ENCODE assay signal across 22 mouse cellular contexts in genomic region chr7:97830739-97831138, GRCm38 (mm10). TPM values are rescaled to one million over a fixed set of nuclear protein-coding genes. Genes with fewer than 3 reads are reported as not detected.
DNase-seq lines count a peak whose midpoint lies in the region; ATAC-seq and TF ChIP-seq lines count a peak whose summit lies in the region.
"Had no signal": no experiment of that assay in that cellular context is flagged by ENCODE, and none has a peak within 500 bp of the region (broad histone marks: within the 10 kb centered on the region; RNA-seq: fewer than 3 reads in every experiment).

No protein-coding gene starts in this region.

- no peaks in the 10 kb centered on the region for H3K4me1 ChIP-seq in kidney, embryonic 14.5 days (ENCODE audit: control insufficient read depth, insufficient read depth, low read length)
- no peaks in the 10 kb centered on the region for H3K4me1 ChIP-seq in kidney, postnatal 0 days (replicated peaks; ENCODE audit: insufficient read depth, low read length)
- H3K4me1 ChIP-seq in small intestine, adult 2 months (ENCODE audit: control insufficient read depth, insufficient read depth, insufficient read length, low read length) = peaks cover 5% of the 10 kb centered on the region; the same call in 1 of the 2 replicates
- H3K4me1 ChIP-seq in thymus, adult 2 months (replicated peaks; ENCODE audit: control insufficient read depth, insufficient read depth, low read length) = no peaks in the 10 kb centered on the region
- H3K4me1 ChIP-seq: forebrain, embryonic 15.5 days; neural tube, embryonic 15.5 days had no signal

- peak; percentile 47 for DNase-seq in kidney, adult 11 months
- peak; percentile 14 for DNase-seq in WW6 (ENCODE audit: low read depth, low spot score)
- DNase-seq in kidney, postnatal 0 days (ENCODE audit: low spot score) = no peak
- no peak for DNase-seq in cerebellum, adult 9-10 months
- no peak for DNase-seq in thymus, adult 2 months
- DNase-seq in frontal cortex, postnatal 25 days (ENCODE audit: low spot score in 2 of 2) = no peak
- DNase-seq: adrenal gland, postnatal 36 days; cerebellum, postnatal 36 days; heart, postnatal 14 days; layer of hippocampus, postnatal 36 days; midbrain, embryonic 14.5 days; retina, postnatal 1 day; thymus, postnatal 4 days had no signal

- no peak overlapping the region for H3K4me3 ChIP-seq in kidney, embryonic 14.5 days (ENCODE audit: low read length)
- H3K4me3 ChIP-seq in kidney, postnatal 0 days (replicated peaks; ENCODE audit: low read depth, low read length) = no peak overlapping the region
- H3K4me3 ChIP-seq in small intestine, adult 2 months (ENCODE audit: low read depth, low read length) = peak overlapping the region; percentile 53
- no peak overlapping the region for H3K4me3 ChIP-seq in thymus, adult 2 months (ENCODE audit: control insufficient read depth, insufficient read depth, low read length)
- H3K4me3 ChIP-seq: forebrain, embryonic 15.5 days; myocyte; neural tube, embryonic 15.5 days had no signal

- H3K9me3 ChIP-seq in kidney, embryonic 14.5 days (ENCODE audit: control insufficient read depth, low read length) = no peaks in the 10 kb centered on the region
- H3K9me3 ChIP-seq in kidney, postnatal 0 days (replicated peaks; ENCODE audit: low read length) = no peaks in the 10 kb centered on the region
- H3K9me3 ChIP-seq: forebrain, embryonic 15.5 days; neural tube, embryonic 15.5 days had no signal

- peak; percentile 46; the same call in 1 of the 2 replicates for TF ChIP-seq POLR2A in small intestine, adult 2 months (IDR thresholded peaks at IDR 0.05; ENCODE audit: low read depth, low read length)
- no peak for TF ChIP-seq POLR2A in thymus, adult 2 months (IDR thresholded peaks at IDR 0.05; ENCODE audit: control insufficient read depth, extremely low read depth, insufficient read depth, low read length, poor library complexity)

- WGBS in kidney, embryonic 14.5 days = 57% methylated on average over 3 of the region's 3 CpGs
- 30% methylated on average over 3 of the region's 3 CpGs for WGBS in kidney, postnatal 0 days
- WGBS in small intestine, adult 2 months = 17% methylated on average over 3 of the region's 3 CpGs
- 79% methylated on average over 3 of the region's 3 CpGs for WGBS in thymus, adult 2 months

- no peaks in the 10 kb centered on the region for H3K27me3 ChIP-seq in kidney, embryonic 14.5 days (ENCODE audit: control insufficient read depth, insufficient read depth, low read length)
- no peaks in the 10 kb centered on the region for H3K27me3 ChIP-seq in kidney, postnatal 0 days (ENCODE audit: insufficient read depth, low read length)
- no peaks in the 10 kb centered on the region for H3K27me3 ChIP-seq in small intestine, adult 2 months (ENCODE audit: control insufficient read depth, insufficient read depth, low read length)
- no peaks in the 10 kb centered on the region for H3K27me3 ChIP-seq in thymus, adult 2 months (ENCODE audit: control insufficient read depth, insufficient read depth, low read length)
- H3K27me3 ChIP-seq: forebrain, embryonic 15.5 days; neural tube, embryonic 15.5 days had no signal

- no peak for TF ChIP-seq CTCF in kidney, postnatal 0 days (IDR thresholded peaks at IDR 0.05; ENCODE audit: low read depth)
- TF ChIP-seq CTCF in small intestine, adult 2 months (IDR thresholded peaks at IDR 0.05; ENCODE audit: extremely low read depth, insufficient read length, insufficient replicate concordance, low read depth, low read length) = no peak
- no peak for TF ChIP-seq CTCF in thymus, adult 2 months (IDR thresholded peaks at IDR 0.05; ENCODE audit: borderline replicate concordance, control insufficient read depth, extremely low read depth, insufficient read depth, low read length, poor library complexity)

- no peak for ATAC-seq in kidney, embryonic 14.5 days (ENCODE audit: low FRiP score, low TSS enrichment)
- no peak; the same call in 1 of the 2 replicates for ATAC-seq in kidney, postnatal 0 days (replicated peaks; ENCODE audit: low FRiP score, low read depth)
- ATAC-seq: activated CD4-positive, CD25-positive, alpha-beta regulatory T cell, adult 4 months; CD4-positive, CD25-positive, alpha-beta regulatory T cell, adult 4 months; forebrain, embryonic 15.5 days had no signal

- H3K4me2 ChIP-seq in kidney, embryonic 14.5 days (replicated peaks; ENCODE audit: low read depth, low read length) = no peak overlapping the region
- H3K4me2 ChIP-seq in kidney, postnatal 0 days (ENCODE audit: low read length) = no peak overlapping the region
- H3K4me2 ChIP-seq: forebrain, embryonic 15.5 days; heart, embryonic 11.5 days; hindbrain, embryonic 14.5 days; neural tube, embryonic 15.5 days had no signal

- H3K36me3 ChIP-seq in kidney, embryonic 14.5 days (ENCODE audit: control insufficient read depth, insufficient read depth, low read length) = no peaks in the 10 kb centered on the region
- H3K36me3 ChIP-seq in kidney, postnatal 0 days (ENCODE audit: insufficient read depth, low read length) = no peaks in the 10 kb centered on the region
- no peaks in the 10 kb centered on the region for H3K36me3 ChIP-seq in small intestine, adult 2 months (ENCODE audit: control insufficient read depth, insufficient read depth, low read length)
- no peaks in the 10 kb centered on the region for H3K36me3 ChIP-seq in thymus, adult 2 months (ENCODE audit: control insufficient read depth, insufficient read depth, low read length)
- H3K36me3 ChIP-seq: forebrain, embryonic 15.5 days; neural tube, embryonic 15.5 days had no signal

- no peak overlapping the region for H3K27ac ChIP-seq in kidney, embryonic 14.5 days (ENCODE audit: low read depth, low read length)
- H3K27ac ChIP-seq in kidney, postnatal 0 days = peak overlapping the region; percentile 54; the same call in 1 of the 2 replicates
- peak overlapping the region; percentile 93 for H3K27ac ChIP-seq in small intestine, adult 2 months (ENCODE audit: insufficient read depth, low read depth, low read length)
- no peak overlapping the region for H3K27ac ChIP-seq in thymus, adult 2 months (ENCODE audit: control insufficient read depth, insufficient read depth, low read length)
- H3K27ac ChIP-seq: forebrain, embryonic 15.5 days; hindbrain, embryonic 14.5 days; neural tube, embryonic 15.5 days had no signal

- H3K9ac ChIP-seq in kidney, embryonic 14.5 days (ENCODE audit: low read depth, low read length) = no peak overlapping the region
- H3K9ac ChIP-seq in kidney, postnatal 0 days (ENCODE audit: low read depth, low read length) = no peak overlapping the region
- H3K9ac ChIP-seq: forebrain, embryonic 15.5 days; hindbrain, embryonic 14.5 days; neural tube, embryonic 15.5 days had no signal

RNA-seq across cellular contexts. Expression of gene Pak1, which starts 42.4 kb away (rescaled TPM):
- 13.0 and 22.1 TPM in 2 replicates for polyA plus RNA-seq in kidney, embryonic 14.5 days (2014; fragmentation: Nextera tagmentation; extraction: Ambion mirVana)
- polyA plus RNA-seq in kidney, postnatal 0 days (2015; fragmentation: Nextera tagmentation; extraction: Ambion mirVana) = 12.4 and 14.6 TPM in 2 replicates
- polyA plus RNA-seq in small intestine, adult 2 months (2012; rRNA removed) = 20.8 and 56.4 TPM in 2 replicates
- 11.4 and 11.8 TPM in 2 replicates for polyA plus RNA-seq in thymus, adult 2 months (2012; rRNA removed)

Comparison
In these comparisons a context has a peak if more than half of its experiments do, and no peak if none do; other contexts are left out.
1. DNase-seq: peak in kidney, adult 11 months (single experiment) and WW6 (single experiment); none in kidney, postnatal 0 days (single experiment), cerebellum, adult 9-10 months (single experiment), thymus, adult 2 months (single experiment) and frontal cortex, postnatal 25 days (0 of 2).
2. H3K27ac ChIP-seq: peak in kidney, postnatal 0 days (single experiment) and small intestine, adult 2 months (single experiment); none in kidney, embryonic 14.5 days (single experiment) and thymus, adult 2 months (single experiment).